Mouse (Mus musculus): Measurements from ENCODE around the gene Usp15.
"Not testable (repeated sequence)": the region's sequence is repeated elsewhere in the genome, so short reads cannot be mapped to it uniquely, and the experiment has no call there.

The Usp15 gene

GRCm38 (mm10) chr10:123196835-123197559 lies at the start of gene Usp15:
Gene Usp15 (minus strand): TSS chr10:123196995.
- peak; percentile 91 for DNase-seq (ENCODE audit: low spot score)

GRCm38 (mm10) chr10:123229420-123229819 lies 32.6 kb upstream of the Usp15 start:
- no peak for DNase-seq (ENCODE audit: low spot score)

- no peak for DNase-seq (ENCODE audit: low spot score)
Observed at GRCm38 (mm10) chr10:123222785-123223184, 26.0 kb upstream of the Usp15 start.

GRCm38 (mm10) chr10:123209517-123209916 lies 12.7 kb upstream of the Usp15 start:
- no peak for DNase-seq (ENCODE audit: low spot score)

DNA sequence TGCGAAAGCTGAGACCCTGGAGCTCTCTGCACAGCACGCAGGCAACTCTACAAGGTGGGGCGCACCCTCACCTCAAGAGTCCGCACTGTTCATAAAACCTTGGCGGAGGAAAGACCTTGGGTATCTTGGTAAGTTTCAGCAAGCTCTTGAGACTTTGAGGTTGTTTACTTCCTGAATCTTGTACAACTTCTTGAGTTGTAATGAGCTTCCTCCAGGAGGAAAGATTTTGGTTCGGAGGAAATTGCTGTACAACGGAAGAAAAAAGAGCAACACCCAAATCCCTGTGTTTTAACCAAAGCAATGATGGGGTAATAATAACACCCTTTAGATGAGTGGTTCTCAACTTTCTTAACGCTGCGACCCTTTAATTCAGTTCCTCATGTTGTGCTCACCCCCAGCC lies 11.5 kb upstream of the Usp15 start:
- no peak for DNase-seq (ENCODE audit: low spot score)

- DNase-seq (ENCODE audit: low spot score): no peak
Observed at GRCm38 (mm10) chr10:123206074-123206473, 9.3 kb upstream of the Usp15 start.

- DNase-seq (ENCODE audit: low spot score): not testable (repeated sequence)
Observed at GRCm38 (mm10) chr10:123205364-123205763, 8.6 kb upstream of the Usp15 start.

- DNase-seq (ENCODE audit: low spot score): no peak
Observed at GRCm38 (mm10) chr10:123201981-123202758, 5.4 kb upstream of the Usp15 start.

DNA sequence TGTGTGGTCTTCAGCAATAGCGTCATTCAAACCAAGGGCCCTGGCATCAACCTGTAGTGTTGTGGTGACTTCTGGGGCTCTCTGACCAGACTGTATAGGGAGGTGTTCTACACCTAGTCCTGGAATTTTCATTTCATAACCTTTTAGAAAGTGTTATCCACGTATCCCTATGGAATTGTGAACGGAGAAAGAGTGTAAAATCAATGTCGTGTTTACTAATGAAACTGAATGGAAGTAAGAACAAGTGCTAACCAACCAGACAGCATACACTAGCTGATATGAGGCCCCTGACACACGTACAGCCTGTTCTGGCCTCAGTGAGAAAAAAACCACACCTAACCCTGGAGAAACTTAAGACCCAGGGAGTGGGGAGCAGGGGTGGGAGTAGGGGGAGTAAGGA lies 4.6 kb upstream of the Usp15 start:
- no peak for DNase-seq (ENCODE audit: low spot score)

DNA sequence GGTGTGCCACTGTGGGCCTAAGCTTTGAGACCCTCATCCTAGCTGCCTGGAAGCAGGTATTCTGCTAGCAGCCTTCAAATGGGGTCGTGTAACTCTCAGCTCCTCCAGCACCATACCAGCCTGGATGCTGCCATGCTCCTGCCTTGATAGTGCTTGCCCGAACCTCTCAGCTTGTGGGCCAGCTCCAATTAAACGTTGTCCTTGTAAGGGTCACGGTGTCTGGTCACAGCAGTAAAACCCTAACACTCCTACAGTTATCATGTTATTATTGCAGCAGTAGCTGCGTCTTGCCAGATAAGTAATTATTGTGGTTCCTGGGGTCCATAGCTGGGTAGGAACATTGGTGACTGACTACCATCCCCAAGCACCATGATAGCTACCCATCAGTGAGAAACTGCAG lies 4.2 kb upstream of the Usp15 start:
- DNase-seq (ENCODE audit: low spot score): no peak

GRCm38 (mm10) chr10:123200320-123200659 lies 3.5 kb upstream of the Usp15 start:
- DNase-seq (ENCODE audit: low spot score): no peak

DNA sequence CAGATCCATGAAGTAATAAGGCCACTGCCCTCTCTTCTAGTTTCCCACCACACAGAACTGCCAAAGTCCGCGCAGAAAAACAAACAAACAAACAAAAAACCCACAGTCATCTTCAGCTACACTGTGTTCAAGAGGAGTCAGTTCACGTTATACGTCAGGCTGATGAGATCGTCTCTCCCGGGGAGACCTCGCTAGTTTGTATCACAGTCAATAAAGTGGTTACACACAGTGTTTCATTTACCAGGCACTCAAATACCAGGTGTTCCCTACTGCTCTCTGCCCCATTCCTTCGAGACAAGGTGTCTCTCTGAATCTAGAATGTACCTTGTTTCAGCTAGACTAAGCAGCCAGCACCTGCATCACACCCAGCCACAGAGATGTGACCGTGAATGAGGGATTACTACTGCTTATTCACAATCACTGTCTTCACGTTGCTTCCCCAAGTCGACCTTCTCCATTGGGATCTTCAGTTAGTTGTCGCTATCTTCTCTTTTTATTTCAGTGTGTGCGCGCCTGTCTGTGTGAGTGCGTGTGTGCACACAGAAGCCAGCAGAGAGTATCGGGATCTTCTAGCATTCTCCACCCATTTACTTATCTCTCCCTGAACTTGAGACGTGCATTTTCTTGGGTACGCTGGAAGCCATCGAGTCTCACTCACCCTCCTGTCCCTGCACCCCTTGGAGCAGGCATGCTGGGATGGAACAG lies 3.0 kb upstream of the Usp15 start:
- DNase-seq (ENCODE audit: low spot score): no peak

- DNase-seq (ENCODE audit: low spot score): no peak
Observed at GRCm38 (mm10) chr10:123199119-123199518, 2.3 kb upstream of the Usp15 start.

DNA sequence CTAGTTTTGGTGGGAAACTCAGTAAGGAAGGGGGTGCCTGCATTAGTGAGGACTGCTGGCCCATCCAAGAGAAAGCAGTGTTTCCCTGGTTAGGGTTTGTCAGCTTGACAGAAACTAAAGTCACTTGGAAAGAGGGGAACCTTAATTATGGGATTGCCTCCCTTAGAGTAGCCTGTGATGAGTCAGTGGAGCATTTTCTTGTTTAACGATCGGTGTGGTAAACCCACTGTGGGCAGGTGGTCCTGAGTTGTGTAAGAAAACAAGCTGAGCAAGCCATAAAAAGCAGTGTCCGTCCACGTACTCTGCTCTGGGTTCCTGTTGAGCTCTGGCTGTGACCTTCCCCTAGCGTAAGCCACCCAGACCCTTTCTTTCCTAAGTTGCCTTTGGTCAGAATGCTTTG lies 1.4 kb upstream of the Usp15 start:
- DNase-seq (ENCODE audit: low spot score): no peak

DNA sequence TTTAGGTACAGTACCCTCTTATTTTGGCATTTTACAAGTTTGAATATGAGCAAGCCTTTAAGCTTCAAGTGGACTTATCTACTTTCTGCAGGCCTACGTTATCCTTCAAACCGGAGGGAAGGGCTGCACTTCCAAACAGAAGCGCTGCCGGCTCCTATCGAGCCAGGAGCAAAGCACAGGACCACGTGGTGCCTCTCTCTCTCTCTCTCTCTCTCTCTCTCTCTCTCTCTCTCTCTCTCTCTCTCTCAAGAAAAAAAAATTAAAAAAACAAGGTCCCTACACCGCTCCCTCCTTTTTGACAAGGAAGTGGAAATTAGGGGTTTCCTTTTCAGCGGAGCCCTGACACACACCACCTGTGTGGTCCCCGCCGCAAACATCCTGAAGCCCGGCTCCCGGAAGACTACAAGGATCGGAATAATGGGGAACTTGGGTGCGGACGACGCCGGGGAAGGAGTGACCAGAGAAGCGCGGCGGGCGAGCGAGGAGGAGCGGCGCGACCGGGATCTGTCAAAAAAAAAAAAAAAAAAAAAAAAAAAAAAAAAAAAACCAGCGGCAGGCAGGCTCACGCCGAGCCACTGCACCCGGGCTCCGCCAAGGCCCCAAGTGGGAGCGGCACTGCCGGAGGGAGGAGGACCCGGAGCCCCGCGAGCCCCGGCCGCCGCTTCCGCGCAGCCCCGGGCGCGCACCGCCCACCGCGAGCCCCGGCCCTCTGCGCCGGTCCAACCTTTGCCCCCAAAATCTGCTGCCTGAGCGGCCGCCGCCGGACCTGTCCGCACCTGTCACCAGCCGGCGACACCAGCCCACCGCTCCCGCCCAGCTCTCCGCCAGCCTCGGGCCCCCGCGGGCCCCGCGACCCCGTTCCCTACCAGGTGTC lies 597 bp downstream of the Usp15 start:
- DNase-seq (ENCODE audit: low spot score): peak; percentile 28

DNA sequence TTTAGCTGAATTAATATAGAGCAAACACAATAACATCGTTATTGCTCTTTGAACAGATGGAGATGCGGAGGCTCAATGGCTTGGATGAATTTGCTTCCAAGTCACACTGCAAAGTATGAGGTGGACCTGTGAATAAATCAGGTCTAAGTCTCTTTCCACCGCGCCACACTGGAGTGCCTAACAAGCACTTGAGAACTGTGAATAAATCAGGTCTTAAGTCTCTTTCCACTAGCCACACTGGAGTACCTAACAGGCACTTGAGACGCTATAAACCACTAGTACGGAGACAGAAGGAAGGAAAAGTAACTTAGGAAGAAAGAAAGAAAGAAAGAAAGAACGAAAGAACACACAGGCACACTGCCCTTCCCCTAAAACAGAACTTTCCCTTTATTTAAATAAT lies 1.3 kb downstream of the Usp15 start:
- no peak for DNase-seq (ENCODE audit: low spot score)

DNA sequence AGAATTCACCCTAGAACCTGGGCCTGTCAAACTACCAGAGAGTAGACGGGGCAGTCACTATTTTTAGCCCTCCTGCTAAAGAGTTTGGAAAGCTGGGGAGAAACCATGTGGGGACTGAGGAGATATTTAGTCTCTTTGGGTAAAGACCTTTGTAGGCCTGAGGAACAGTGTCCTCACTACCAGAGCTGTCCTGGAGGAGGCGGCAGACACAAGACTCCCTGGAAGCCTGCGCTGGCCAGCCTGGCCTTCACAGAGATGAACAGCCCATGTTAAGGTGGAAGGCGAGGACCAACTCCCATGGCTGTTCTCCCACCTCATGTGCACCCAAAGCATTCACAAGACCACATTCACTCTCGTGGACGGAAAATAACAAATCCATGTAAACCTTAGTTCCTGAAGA lies 5.8 kb downstream of the Usp15 start:
- no peak for DNase-seq (ENCODE audit: low spot score)

- DNase-seq (ENCODE audit: low spot score): no peak
Observed at GRCm38 (mm10) chr10:123187337-123187736, 9.5 kb downstream of the Usp15 start.

- no peak for DNase-seq (ENCODE audit: low spot score)
Observed at GRCm38 (mm10) chr10:123185907-123186306, 10.9 kb downstream of the Usp15 start.

- no peak for DNase-seq (ENCODE audit: low spot score)
Observed at GRCm38 (mm10) chr10:123183743-123184142, 13.1 kb downstream of the Usp15 start.

GRCm38 (mm10) chr10:123183243-123183642 lies 13.6 kb downstream of the Usp15 start:
- DNase-seq (ENCODE audit: low spot score): no peak

DNA sequence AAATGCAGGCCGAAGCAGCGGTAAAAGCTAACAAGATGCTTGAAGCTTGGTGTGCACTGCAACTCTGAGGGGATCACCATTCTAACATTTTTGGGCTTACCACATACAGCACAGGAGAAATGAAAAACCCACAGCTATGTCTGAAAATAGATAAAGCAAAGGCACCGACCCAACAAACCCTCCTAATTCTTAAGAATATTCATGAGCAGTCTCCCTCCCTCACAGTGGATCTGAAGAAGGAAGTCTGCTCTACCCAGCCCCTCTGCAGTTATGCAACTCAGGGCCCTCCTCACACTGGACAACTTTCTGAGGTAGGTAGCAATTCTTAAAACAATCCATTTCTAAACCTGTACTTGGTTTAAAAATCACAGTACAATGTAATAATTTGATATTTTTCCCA lies 14.4 kb downstream of the Usp15 start:
- DNase-seq (ENCODE audit: low spot score): no peak

Data from urinary bladder, postnatal 25 days (tissue).